Mouse (Mus musculus) embryonic stem cell, embryonic (primary cell): Measurements from ENCODE around the gene Nos1.

Experiments
- CTCF ChIA-PET, 4 experiments: fragments of 300-600 bp in 2 of 4; fragments of 350-600 bp in 2 of 4; sonication (Branson Sonifier 250); formaldehyde crosslinking; loops; one replicate each; lab custom pipeline; 2022; ENCODE audit warnings: inconsistent platforms in 2 of 4; lab: Charles Lee
- POLR2A ChIA-PET, 4 experiments: fragments of 300-600 bp in 2 of 4; fragments of 350-600 bp in 2 of 4; sonication (Branson Sonifier 250); formaldehyde crosslinking; loops; one replicate each; lab custom pipeline; 2022; ENCODE audit warnings: antibody characterized with exemption in 4 of 4, inconsistent platforms in 1 of 4; lab: Charles Lee

The Nos1 gene

GRCm38 (mm10) chr5:117989773-117990172 is 208.9 kb downstream of the Nos1 start:
- ChIA-PET CTCF (interaction anchor here in 1 of 4 experiments (1.2 kb wide), 1 partner anchor 77 kb away, joined by 3 read pairs; no protein-coding TSS in a partner anchor), POLR2A (interaction anchor here in 2 of 4 experiments (0.8 to 1.8 kb wide), 3 partner anchors 10 to 80 kb away, joined by 3 to 5 read pairs (median 3); no protein-coding TSS in a partner anchor)

GRCm38 (mm10) chr5:117990957-117991356 is 210.1 kb downstream of the Nos1 start:
- ChIA-PET CTCF (no interaction called here), POLR2A (interaction anchor here in 2 of 4 experiments (1.5 to 1.8 kb wide), 2 partner anchors 9 to 11 kb away, joined by 4 to 5 read pairs; no protein-coding TSS in a partner anchor)

- ChIA-PET CTCF (interaction anchor here in 2 of 4 experiments (1.0 to 2.3 kb wide), 3 partner anchors 9 to 76 kb away, joined by 3 to 8 read pairs (median 5); no protein-coding TSS in a partner anchor), POLR2A (interaction anchor here in 3 of 4 experiments (0.6 to 1.6 kb wide), 5 partner anchors 9 to 26 kb away, joined by 3 to 6 read pairs (median 3); partner anchors contain the start of gene Fbxo21 (in 1 of the 3))
Measured at GRCm38 (mm10) chr5:117993550-117993949, 212.7 kb downstream of the Nos1 start.

- POLR2A ChIA-PET: interaction anchor here in 1 of 4 experiments (0.7 to 1.1 kb wide), 2 partner anchors 15 kb away, joined by 3 to 5 read pairs; no protein-coding TSS in a partner anchor
- CTCF ChIA-PET: interaction anchor here in 2 of 4 experiments (0.5 to 1.4 kb wide), 4 partner anchors 17 to 837 kb away, joined by 3 read pairs; no protein-coding TSS in a partner anchor
Measured at GRCm38 (mm10) chr5:117995372-117995901, 214.6 kb downstream of the Nos1 start.

GRCm38 (mm10) chr5:117995911-117996310 is 215.1 kb downstream of the Nos1 start:
- CTCF ChIA-PET: interaction anchor here in 1 of 4 experiments (1.4 kb wide), 1 partner anchor 46 kb away, joined by 3 read pairs; no protein-coding TSS in a partner anchor
- POLR2A ChIA-PET: interaction anchor here in 1 of 4 experiments (0.7 kb wide), 1 partner anchor 15 kb away, joined by 5 read pairs; no protein-coding TSS in a partner anchor

GRCm38 (mm10) chr5:117996581-117996980 is 215.7 kb downstream of the Nos1 start:
- ChIA-PET CTCF (no interaction called here), POLR2A (no interaction called here)

GRCm38 (mm10) chr5:117997434-117997970 is 216.7 kb downstream of the Nos1 start:
- ChIA-PET POLR2A (no interaction called here), CTCF (no interaction called here)

GRCm38 (mm10) chr5:117999061-117999460 is 218.2 kb downstream of the Nos1 start:
- POLR2A ChIA-PET: interaction anchor here in 1 of 4 experiments (0.9 kb wide), 1 partner anchor 10 kb away, joined by 3 read pairs; no protein-coding TSS in a partner anchor
- CTCF ChIA-PET: interaction anchor here in 1 of 4 experiments (1.0 kb wide), 1 partner anchor 68 kb away, joined by 3 read pairs; no protein-coding TSS in a partner anchor

GRCm38 (mm10) chr5:117999584-117999983 is 218.8 kb downstream of the Nos1 start:
- POLR2A ChIA-PET: no interaction called here
- CTCF ChIA-PET: interaction anchor here in 3 of 4 experiments (0.7 to 5.5 kb wide), 5 partner anchors 44 to 488 kb away, joined by 3 to 46 read pairs (median 3); no protein-coding TSS in a partner anchor

GRCm38 (mm10) chr5:118002059-118002458 is 221.2 kb downstream of the Nos1 start:
- POLR2A ChIA-PET: interaction anchor here in 3 of 4 experiments (0.8 to 2.4 kb wide), 8 partner anchors 9 to 243 kb away, joined by 3 to 6 read pairs (median 3); no protein-coding TSS in a partner anchor
- CTCF ChIA-PET: interaction anchor here (0.6 to 5.8 kb wide), 42 partner anchors 9 to 471 kb away, joined by 3 to 70 read pairs (median 3); partner anchors contain the start of gene Fbxo21 (in 1 of the 4)

- POLR2A ChIA-PET: interaction anchor here (0.6 to 1.1 kb wide), 7 partner anchors 10 to 424 kb away, joined by 3 to 5 read pairs (median 4); no protein-coding TSS in a partner anchor
- CTCF ChIA-PET: interaction anchor here (0.5 to 5.8 kb wide), 14 partner anchors 10 to 1710 kb away, joined by 3 to 70 read pairs (median 5); no protein-coding TSS in a partner anchor
Measured at GRCm38 (mm10) chr5:118004619-118005018, 223.8 kb downstream of the Nos1 start.

GRCm38 (mm10) chr5:118005728-118006127 is 224.9 kb downstream of the Nos1 start:
- CTCF ChIA-PET: interaction anchor here in 3 of 4 experiments (0.5 to 5.8 kb wide), 5 partner anchors 9 to 1652 kb away, joined by 4 to 70 read pairs (median 6); no protein-coding TSS in a partner anchor
- POLR2A ChIA-PET: no interaction called here

- POLR2A ChIA-PET: interaction anchor here in 1 of 4 experiments (0.9 to 1.5 kb wide), 3 partner anchors 19 to 90 kb away, joined by 3 to 5 read pairs (median 3); partner anchors contain the start of gene Tesc
- CTCF ChIA-PET: interaction anchor here in 2 of 4 experiments (1.3 to 1.4 kb wide), 3 partner anchors 58 to 61 kb away, joined by 4 to 6 read pairs (median 6); no protein-coding TSS in a partner anchor
Measured at GRCm38 (mm10) chr5:118008344-118008743, 227.5 kb downstream of the Nos1 start.
